Mouse (Mus musculus): ENCODE measurements around the gene Gpr156.
"Not testable (repeated sequence)": the region's sequence is repeated elsewhere in the genome, so short reads cannot be mapped to it uniquely, and the experiment has no call there.

The Gpr156 gene

DNA sequence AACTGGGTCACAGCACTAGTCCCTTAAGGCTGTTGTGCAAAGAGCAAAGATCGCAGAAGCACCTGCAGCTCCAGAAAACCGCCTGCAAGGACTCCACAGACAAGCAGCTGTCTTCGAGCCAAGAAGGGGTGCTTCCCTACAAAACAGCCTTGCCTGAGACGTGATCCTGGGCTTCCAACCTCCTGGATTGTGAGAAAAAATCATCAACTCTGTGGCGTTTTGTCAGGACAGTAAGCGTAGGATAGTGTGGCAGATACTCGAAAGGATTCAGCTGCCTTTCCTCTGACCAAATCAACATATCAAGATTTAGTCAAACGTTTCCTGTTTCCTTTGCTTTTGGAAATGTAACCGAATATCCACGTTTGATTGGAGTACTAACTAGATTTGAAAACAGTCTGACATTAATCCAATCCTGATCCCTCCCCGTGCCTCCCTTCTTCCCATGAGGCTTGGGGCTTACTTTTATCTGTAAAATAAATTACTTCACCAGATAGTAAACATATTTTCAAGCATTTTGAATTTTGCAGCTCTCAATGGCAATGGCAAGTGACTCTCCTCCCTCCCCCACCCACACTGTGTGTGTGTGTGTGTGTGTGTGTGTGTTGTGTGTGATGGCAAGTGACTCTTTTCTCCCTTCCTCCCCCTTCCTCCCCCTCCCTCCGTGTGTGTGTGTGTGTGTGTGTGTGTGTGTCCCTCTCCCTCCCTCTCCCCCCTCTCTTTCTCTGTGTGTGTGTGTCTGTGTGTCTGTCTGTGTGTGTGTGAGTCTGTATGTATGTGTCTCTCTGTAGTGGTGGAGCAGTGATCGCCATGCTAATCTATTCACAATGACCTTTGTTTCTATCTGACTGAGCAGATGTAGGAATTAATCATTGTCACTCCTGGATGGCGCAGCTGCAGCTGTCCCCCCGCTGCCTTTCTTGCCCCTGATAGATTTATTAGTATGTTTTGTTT lies 47.3 kb downstream of the Gpr156 start:
- no peak for DNase-seq

DNA sequence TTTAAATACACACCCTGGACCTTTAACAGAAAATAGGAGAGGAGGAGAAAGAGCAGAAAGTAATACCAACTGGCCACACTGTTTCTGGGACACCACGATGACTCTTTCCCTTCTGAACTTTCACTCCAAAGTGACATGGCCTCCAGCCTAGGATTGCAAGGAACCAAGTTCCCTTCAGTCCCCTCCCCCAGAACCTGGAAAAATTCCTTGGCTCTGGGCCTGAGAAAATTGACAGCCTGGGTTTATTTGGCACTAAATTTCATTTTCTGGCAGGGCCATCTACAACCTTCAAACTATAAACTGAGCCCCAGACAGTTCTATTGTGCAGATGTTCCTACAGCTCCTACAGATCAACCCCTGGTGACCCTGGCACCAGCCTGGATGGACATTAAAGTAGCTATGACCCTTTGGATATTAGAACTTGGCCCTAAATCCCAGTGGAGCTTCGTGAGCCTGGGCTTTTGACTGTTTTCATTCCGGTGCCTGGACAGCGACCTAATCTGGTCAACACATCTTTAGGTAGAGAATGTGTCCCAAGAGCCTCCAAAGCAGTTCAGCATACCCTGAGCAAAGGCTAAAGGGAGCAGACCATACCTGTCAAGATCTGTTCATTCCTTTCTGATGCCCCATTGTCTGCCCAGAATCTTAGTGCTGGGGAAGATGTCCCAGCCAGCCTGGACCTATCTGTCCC lies 48.2 kb downstream of the Gpr156 start:
- DNase-seq: no peak

DNA sequence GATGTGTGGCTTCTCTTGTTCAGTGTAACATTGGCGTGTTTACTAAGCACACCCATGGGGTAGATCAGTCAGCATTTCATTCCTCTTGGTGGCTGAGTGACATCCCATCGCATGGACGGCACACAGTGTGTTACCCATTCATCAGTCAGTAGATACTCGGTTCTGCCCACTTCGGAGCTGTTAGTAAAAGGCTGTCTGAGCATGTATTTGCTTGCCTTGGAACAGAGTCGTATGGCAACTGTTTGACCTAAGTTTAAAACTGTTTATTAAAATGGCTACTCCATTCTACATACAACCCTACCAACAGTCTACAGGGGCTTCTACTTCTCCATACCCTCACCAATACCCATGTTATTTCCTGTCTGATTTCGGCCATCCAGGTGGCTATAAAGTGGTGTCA lies 50.6 kb downstream of the Gpr156 start:
- no peak for DNase-seq

DNA sequence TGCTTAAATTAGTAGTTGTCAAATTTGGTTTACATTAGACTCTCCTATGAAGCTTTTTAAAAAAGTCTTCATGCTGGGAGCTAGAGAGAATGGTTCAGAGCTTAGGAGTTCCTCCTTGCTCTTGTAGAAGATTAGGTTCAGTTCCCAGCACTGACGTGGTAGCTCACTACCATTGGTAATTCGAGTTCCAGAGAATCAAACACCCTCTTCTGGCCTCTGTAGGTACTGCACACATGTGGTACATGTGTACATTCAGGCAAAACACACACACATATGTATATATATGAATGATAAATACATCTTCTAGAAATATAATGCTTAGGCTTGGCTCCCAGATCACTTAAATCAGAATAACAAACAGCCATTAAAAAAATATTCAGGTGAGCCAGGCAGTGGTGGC lies 51.1 kb downstream of the Gpr156 start:
- DNase-seq: no peak

DNA sequence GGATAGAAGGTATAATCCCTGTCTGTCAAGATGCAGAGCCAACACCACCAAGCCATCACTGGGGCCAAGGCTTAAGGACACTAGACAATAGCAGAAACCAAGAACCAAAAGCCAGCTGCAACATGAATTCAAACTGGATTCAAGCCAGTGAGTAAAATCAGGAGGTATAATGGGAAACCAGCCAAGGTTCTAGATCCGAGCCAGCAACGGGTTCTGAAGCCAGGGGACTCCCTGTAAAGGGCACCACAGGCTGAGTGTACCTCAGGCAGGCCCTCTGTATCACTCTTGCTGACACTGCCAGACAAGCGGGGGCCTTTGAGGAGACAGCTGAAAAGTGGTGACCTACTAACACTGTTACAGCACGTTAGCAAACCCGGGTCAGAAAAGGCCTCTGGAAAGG lies 55.2 kb downstream of the Gpr156 start:
- DNase-seq: no peak

DNA sequence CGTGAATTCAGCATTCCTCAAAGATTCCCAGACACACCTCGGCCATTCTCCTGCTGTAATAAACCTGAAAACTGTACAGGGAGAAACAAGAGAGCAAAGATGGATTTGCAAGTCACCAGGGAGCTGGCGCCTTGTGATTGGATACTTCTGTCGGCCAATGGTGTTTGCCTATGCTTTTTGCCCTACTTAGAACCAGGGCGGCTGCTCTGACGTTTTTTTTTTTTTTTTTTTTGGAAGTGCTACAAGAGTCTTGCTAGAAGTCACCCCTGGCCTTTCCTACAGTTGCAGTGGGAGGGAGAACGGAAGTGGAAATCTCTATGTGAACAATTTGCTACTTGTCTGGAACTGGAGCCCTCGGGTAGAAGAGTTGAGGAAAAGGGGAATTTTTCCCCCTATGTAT lies 56.1 kb downstream of the Gpr156 start:
- DNase-seq: no peak

DNA sequence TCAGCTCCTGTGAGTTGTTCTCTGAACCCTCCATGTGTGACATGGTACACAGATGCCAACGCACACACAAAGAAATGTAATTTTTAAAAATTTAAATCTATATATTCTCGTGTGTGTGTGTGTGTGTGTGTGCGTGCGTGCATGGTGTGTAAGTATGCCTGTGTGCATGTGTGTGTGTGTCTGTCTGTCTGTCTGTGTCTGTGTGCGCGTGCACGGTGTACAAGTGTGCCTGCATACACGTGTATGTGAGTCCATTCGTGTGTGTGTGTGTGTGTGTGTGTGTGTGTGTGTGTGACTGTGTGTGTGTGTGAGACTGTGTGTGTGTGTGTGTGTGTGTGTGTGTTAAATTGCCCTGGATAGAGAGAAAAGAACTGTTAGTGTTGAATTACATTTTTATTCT lies 56.9 kb downstream of the Gpr156 start:
- not testable (repeated sequence) for DNase-seq

DNA sequence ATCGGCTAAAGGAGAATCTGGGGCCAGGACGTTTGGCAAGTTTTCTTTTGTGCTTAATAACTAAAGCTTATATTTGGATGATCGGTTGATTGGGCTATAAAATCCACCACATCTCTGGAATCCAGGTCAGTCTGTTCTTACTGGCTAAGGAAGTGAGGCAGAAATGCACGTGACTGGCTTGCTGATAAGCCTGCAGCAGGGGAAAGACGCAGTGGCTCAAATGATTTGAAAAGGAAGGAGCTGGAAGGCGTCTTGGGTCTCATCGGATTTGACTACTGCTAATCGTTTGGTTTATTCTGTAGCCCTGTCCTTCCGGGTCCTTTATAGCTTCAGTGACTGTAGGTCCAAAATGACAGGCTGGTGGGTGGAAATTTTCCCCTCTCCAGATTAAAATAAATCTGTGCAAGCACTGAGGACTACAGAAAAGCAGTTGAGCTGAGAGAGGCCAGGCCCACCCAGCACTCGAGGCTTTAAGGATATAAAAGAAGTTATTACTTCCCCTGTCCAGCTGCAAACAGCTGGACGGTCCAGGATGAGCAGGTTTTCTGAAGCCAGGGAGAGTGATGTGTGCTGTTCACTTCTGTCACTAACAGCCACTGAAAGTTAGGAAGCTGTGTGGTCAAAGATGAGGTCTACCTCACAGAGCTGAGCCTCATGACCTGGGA lies 57.7 kb downstream of the Gpr156 start:
- DNase-seq: no peak

DNA sequence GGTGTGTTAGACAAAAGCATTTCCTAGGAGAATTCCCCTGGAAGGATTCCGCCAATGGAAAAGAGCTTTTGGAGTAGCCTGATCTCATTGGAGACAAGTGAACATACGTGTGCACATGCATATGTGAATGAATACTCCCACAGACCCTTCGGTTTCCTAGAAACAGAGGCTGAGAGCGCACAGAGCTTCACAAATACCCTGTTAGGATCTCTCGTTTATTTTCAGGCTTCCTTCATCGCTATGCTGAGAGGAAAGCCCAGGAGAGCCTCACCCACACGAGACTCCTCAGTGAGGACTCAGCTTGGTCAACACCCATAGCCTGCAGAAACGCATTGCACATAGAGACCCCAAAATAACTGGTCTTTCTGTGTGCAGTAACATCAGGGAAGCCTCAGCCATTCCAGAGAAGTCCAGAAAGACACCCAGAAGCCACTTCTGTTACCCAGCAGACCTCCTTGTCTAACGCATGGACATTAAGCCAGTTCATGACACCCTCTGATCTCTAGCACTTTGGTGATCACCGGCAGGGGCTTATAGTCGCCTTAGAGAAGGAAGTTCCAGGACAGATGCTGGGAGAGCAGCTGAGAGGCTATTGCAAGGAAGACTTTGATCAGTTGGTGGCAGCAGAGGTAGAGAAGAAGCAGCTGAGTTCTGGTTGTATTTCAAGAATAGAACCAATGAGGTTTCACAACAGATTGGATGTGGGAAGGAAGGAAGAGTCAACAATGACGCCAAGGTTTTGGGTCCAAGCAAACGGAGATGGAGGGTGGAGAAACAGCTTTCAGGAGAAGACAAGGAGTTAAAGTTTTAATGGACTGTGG lies 58.4 kb downstream of the Gpr156 start:
- no peak for DNase-seq

DNA sequence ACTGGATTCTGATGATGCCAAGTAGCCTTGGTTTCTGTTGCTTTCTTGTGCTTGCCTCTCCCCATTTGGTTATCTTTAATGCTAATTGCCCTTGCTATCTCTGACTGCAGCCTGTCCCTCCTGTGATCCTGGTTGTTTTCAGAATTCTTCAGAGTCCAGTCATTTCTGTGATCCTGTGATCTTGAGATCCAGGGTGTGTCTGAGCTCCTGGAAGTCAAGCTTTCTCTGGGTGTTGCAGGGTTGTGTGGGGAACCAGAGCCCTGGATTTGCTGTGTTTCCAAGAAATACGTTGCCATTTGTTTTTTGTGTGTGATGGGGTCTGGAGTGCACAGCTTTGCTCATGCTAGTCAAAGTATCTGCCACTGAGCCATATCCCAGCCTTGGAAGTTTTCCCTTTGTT lies 65.6 kb downstream of the Gpr156 start:
- DNase-seq: no peak

DNA sequence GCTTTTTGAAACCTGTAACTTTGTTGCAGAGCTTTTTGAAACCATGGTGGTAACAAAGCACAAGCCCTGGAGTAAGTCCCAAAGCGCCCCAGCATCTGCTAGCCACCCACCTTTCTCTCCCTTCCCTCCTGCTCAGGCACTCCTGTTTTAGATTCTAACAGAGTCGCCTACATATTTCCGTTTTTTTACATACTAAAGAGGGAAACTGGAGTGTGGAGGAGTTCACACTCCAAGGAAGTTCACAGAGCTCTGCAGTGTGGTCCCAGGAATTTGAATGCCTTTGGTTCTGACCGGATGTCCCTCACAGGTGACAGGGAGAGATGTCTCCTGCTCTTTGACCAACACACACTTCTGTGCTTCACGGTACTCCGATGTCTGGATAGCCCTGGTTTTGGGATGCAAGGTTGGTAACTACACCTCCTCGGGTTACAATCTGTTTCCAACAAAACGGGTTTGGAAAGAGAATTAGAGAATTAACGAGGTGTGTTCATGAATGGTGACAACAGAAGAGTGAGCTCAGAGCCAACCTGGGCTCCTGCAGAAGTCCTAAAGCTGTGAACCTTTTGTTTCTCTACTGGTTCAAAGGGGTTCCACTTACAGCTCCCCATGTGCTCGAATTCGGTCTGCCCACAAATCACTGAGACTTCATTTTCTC lies 72.0 kb downstream of the Gpr156 start:
- no peak for DNase-seq

DNA sequence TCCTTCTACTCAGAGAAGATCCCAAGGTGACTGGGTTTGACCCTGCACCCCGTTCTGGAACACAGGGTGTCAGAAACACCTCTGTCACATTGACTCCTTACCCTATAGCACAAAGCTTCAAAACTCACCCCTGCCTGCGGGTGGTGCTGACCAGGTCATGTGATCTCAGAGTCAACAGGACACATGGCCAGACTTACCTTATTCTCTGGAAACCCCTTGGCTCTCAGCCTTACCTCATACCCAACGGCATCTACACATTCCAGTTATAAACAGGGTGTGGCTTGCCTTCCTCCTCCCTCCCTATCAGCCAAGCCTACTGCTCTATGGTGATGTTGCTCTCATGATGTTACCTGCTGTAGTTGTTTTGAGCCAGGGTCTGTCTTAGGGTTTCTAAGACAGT lies 73.5 kb downstream of the Gpr156 start:
- DNase-seq: no peak

DNA sequence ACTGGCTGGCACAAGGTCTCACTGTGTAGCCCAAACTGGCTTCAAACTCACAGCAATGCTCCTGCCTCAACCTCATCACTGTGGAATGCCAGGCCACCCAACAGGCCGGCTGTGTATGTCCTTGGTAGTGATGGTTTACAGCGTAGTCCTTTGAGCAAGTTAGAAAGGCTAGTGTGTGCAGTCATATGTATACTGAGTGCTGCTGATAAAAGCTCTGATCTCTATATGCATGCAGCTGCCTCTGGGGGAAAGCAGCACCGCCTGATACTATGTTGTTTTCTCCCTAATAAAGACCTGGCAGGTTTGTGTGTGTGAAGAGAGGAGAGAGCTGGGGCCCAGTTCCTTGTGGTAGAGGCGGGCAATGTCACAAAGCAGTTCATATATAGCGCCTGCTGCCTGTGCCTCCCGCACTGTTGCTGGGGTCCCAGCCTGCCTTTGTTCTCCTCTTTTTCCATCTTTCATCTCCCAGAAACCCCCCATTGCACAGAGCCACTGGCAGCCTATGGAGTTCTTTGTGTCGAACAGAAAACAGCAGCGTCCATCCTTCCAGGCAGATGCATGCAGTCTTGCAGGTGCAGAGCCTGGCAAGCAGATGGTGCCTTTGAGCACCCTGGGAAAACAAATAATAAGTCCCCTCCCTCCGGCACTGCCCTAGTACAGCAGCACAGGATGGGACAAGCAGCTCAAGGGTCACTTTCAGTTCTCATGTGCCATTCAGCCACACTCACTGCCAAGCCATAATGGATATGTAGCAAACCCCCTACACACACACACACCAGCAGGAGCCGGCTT lies 74.5 kb downstream of the Gpr156 start:
- no peak for DNase-seq

DNA sequence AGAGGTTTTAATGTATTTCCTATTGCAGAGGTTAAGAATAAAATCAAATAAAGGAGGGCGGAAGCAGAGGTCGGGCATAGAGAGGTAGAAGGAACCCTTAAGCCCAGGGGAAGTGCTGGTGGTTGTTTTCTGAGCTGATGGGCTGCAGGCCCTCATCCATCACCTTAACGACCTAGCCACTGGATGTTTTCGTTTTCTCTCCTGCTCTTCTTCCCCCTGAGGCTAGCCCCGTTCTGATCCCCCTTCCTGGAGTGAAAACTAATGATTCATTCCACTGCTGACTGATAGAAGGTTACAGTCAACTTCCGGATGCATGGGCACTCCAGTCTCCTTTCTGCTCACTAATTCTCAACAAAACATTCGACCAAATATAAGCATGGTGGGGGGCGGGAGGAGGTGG lies 76.5 kb downstream of the Gpr156 start:
- DNase-seq: no peak

DNA sequence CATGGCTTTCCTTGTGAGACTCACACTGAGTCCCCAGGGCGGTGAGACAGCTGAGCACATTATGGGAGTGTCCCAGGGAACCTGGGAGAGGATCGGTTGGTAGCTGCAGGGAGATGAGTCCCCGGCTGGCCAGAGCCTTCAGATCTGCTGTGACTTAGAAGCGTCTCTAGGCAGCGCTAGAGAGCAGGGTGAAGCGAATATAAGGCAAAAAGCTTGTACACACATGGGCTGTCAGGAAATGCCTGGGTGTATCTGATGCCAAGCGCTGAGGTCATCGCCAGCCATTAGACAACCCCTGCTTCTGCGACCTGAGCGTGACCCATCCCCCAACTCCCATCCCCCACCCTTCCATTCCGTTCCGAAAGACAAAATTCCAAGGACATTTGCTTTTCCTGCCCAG lies 78.4 kb downstream of the Gpr156 start:
- peak; percentile 84 for DNase-seq

DNA sequence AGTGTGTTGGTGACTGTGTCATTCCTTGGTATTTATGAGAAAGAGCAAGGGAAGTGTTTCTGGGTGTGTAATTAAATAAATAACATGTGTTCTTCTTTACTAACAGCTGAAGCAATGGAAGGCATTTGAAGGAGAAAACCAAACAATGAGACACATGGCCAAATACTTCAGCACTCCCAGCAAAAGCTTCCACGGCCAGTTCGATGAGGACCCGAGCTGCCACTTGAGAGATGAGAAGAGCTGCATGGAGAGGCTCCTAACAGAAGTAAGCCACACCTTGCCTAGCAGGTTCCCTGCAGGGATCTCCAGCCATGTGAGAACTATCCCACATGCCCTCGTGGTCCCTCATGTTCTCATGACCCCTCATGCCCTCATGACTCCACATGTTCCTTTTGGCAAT lies 81.5 kb downstream of the Gpr156 start:
- no peak for DNase-seq

DNA sequence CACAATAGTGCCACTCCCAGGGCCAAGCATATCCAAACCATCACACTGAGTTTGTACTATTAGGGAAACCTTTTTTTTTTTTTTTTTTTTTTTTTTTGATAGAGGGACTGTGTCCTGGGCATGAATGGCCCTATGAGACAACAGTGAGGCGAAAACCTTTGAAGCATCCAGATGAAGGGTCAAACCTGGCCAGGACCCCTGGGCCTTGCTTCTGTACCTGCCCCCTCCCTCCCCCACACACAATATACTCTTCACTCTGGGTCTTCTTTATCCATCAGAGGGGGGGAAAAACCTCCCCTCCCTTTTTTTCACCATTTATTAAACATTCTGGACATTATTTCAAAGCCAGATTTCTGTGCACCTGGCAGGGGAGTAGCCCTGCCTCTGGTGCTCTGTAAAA lies 83.5 kb downstream of the Gpr156 start:
- DNase-seq: no peak

DNA sequence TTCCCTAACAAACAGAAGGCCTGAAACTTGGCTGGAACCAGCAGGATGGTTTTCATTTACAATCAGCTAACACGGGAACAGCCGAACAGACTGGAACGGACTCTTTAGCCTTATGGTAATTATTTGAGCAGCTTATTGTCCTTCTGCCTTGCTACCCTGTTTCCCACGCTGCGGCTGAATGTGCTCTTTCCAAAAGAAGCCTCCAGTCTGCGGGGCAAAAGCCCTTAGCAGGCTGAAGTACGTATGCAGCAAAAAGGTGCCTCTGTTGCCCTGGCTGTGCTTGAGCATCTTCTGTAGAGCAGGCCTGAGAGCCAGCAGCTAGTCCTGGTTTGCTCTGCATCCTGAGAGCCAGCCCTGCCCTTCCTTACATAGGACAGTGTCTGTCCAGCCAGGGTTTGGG lies 83.9 kb downstream of the Gpr156 start:
- no peak for DNase-seq

DNA sequence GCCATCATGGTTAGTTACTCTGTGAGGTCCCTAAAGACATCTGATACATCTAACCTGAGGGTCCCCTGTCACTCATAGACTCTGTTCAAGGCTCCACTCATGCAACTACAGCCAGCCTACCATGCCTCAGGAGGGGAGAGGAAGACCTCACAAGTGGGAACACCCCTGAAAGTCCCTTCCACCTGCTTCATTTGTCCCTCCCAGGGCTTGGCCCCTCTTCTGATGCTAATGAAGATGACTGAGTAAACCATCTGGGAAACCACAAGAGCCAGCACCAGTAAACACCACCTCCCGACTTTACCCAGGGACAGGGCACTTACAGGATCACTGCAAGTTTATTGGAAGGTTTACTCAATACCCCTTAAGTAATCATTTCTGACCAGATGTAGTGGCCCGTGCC lies 85.5 kb downstream of the Gpr156 start:
- no peak for DNase-seq

DNA sequence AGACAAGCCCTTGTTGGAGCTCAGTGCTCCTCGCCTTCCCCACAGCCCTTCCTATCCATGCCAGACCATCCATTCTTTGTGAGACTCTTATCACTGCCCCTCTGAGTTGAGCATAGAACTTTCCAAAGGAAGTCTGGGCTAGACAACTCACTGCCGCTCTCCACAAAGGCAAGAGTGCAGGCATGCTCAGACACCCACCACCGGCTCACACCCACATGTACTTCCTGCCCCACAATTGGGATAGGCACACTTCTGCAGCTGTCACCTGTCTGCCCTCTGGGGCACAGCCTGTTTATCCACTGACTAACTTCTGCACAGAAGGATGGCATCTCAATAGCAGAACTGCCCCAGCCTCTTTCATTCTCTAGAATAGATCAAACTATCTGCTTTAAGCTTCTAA lies 86.2 kb downstream of the Gpr156 start:
- DNase-seq: no peak

DNA sequence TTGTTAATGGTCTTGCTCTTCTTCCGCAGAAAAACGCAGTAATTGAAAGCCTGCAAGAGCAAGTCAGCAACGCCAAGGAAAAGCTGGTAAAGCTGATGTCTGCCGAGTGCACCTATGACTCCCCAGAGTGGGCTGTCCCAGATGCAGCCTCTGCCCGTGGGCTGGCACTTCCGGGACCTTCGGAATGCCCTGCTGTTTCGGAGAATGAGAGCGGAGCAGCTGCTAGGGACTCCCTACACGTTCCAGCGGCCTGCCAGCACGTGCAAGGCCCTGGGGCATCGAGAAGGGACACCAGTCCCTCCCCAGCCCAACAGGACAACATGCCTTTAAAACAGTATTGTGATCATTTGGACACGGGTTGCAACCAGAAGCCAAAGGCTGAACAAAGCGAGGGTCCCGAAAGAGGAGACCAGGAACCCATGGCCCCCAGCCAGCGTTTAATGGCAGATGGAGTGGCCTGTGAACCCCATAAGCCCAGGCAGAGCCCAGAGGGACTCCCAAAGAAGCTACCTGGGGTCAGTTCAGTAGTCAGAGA lies 88.3 kb downstream of the Gpr156 start:
- no peak for DNase-seq
